Mouse (Mus musculus) erythroid progenitor cell, adult 5-6 weeks (primary cell): ENCODE data around the gene Atxn1. TPM values are rescaled to one million over a fixed set of nuclear protein-coding genes. Genes with fewer than 3 reads are reported as not detected.

Source experiments
- ATAC-seq: replicated peaks from 2 replicates; pipeline ENCODE4 v1.8.0; 2016; ENCODE audit warnings: moderate number of reproducible peaks, mild to moderate bottlenecking, moderate TSS enrichment, inconsistent platforms; ENCODE audit not compliant: poor library complexity, low FRiP score, severe bottlenecking
- total RNA-seq, 2 experiments: library from RNA; stranded (forward) in 1 of 2; stranded (reverse) in 1 of 2; fragments of 150-400 nt in 1 of 2; fragments of 186-747, 209-891 nt in 1 of 2; gene quantifications; 2 replicates each; pipeline versions ENCODE4 v1.2.3 to v1.2.4; 2015 to 2017; ENCODE audit warnings: low replicate concordance in 2 of 2

Atxn1 gene
- total RNA-seq, 2 experiments from 2014 or later = 7.2 to 30.2 TPM

DNA sequence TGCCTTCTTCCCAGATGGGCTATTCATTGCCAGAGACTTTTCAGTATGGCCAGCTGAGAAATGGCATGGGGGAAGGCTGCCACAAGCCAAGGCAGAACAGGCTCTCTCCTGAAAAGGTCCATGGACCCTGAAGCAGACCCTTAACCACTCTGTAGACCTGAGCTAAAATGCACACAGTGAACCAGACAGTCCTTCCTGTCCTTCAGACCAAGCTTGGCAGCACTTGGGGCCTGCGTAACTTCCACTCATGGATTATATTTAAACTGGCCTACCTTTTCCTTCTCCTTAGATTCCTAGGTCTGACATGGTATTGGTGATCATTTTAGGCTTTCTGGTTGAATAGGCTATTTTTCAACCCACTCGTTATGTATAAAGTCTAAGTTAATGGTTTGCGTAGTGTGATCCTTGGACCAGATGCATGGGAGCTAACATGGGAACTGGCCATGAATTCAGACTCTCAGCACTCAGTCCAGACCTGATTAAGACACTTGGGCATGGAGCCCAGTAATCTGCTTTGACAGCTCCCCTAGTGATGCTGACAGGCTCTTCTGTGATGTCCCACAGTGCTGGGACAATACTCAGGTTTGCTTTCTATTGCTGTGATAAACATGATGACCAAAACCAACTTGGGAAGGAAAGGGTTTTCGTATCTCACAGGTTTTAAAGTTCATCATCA is 341.8 kb downstream of the Atxn1 start:
- no peak for ATAC-seq

DNA sequence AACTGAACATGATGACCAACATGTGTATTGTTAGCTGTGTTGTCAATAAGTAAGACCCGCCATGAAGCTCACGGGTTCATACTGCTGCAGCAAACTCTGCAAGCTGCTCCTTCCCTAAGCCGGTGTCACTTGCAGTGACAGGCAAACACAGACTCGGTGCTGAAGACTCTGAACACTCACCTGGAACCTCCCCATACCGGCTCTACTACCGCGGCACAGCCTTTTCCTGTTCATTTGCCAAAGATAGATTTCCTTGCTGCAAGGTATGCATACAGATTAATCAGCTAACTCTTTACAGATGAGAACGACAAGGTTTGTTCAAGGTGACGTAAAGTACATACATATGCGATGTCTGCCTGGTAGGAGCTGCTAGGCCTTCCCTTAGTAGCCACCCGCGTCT is 344.1 kb downstream of the Atxn1 start:
- ATAC-seq = no peak

GRCm38 (mm10) chr13:45620281-45620680 is 344.5 kb downstream of the Atxn1 start:
- no peak for ATAC-seq

GRCm38 (mm10) chr13:45617988-45618387 is 346.8 kb downstream of the Atxn1 start:
- ATAC-seq = no peak

GRCm38 (mm10) chr13:45614762-45615161 is 350.0 kb downstream of the Atxn1 start:
- no peak for ATAC-seq

DNA sequence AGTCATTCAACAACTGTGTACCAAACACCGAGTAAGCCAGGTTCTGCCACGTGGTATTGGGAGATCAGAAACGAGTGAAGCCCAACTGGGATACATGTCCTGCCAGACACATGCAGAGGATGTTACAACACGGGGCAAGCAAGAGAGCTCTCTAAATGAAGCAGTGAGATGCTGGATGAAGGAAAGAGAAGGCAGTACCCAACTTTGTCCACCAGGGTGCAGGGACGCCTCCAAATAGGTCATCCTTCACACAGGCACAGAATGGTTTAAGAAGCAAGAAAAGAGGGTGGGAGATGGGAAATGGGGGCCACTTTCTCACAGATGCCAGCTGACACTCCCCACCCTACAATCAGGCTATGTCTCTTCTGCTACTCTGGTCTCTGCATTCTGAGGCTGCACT is 351.5 kb downstream of the Atxn1 start:
- no peak for ATAC-seq

DNA sequence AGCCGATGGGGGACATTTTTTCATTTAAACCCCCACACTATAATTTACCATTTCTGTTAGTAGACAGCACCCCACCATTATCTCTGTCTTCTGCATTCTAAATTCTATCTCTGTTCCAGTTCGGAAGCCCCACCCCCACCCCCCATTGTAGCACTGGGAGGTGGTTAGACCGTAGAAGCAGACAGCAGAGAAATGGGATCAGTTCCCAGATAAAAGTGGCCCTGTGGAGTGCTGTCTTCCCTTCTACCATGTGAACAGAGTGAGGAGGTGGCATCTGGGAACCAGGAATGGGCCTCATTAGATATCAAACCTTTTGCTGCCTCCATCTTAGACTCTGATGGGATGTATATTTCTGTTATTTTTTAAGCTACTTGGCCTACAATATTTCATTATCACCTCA is 353.3 kb downstream of the Atxn1 start:
- no peak for ATAC-seq

DNA sequence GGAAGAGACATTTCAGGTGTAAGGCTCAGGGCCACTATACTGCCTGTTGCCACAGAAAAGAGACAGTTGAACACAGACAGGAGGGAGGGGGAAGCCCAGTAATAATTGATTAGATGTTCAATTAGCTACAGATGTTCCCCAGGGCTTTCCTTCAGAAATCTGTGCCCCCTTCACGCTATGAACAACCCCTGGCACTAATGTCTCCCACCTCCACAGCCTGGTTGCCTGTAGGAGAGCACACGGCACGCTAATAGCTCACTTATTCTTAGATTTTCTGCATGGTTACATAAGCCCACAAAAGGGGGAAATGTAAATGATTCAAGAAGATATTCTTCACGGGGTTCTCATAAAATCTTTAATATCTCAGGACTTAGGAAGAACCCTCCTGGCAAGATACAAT is 355.3 kb downstream of the Atxn1 start:
- no peak for ATAC-seq

DNA sequence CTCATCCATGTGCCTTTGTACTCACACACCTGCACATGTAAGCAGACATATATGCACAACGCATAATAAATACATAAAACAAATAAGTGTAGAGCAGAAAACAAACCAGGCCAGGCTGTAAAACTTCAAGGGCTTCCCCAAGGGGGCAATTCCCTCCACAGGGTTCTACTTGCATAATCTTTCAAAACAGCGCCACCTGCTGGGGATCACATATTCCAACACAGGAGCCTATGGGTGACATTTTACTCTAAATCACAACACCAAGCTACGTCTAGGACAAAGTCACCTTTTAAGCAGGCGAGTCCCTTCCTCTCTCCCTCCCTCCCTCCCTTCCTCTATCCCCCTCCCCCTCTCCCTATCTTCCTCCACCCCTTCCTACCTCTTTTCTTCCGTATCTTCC is 356.2 kb downstream of the Atxn1 start:
- ATAC-seq = no peak

- ATAC-seq = no peak
Measured at GRCm38 (mm10) chr13:45607946-45608345, 356.9 kb downstream of the Atxn1 start.

GRCm38 (mm10) chr13:45603636-45604035 is 361.2 kb downstream of the Atxn1 start:
- ATAC-seq = no peak

DNA sequence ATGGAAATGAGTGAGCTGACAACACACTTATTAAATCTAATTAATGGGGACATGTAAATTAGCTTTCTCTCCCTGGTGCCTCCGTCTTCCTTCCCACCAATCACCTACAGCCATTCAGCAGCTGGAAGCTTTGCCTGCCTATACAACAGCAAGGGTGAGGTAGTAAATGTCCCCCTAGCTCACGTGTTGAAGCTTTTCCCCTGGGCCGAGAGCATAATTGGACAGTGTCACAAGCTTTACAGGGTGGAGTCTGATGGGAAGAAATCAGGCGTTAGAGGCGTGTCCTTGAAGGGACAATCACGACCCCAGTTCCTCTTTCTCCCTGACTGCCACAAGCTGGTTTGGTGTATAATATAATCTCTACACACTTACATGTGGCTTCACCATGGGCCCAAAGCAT is 364.4 kb downstream of the Atxn1 start:
- ATAC-seq = no peak

DNA sequence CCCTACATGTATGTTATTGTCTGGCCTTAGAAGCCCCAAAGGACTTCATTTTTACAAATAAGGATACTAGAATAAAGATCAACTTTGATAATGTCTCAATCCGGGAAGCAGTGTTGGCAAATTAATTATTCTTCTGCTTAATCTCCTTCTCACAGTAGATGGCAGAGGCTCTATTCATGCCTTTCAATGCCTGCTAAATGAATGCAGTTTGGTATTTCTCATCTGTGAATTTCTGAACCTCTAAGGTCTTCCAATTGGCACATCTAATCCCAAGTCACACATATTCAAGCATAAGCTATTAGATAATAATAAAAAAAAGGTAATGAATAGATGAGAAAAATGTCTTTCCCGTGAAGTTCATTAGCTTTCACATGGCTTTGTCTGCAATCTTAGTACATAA is 365.0 kb downstream of the Atxn1 start:
- ATAC-seq = no peak

GRCm38 (mm10) chr13:45595416-45595815 is 369.4 kb downstream of the Atxn1 start:
- no peak for ATAC-seq

- ATAC-seq = no peak
Measured at GRCm38 (mm10) chr13:45593914-45594313, 370.9 kb downstream of the Atxn1 start.

GRCm38 (mm10) chr13:45590898-45591297 is 373.9 kb downstream of the Atxn1 start:
- ATAC-seq = no peak

DNA sequence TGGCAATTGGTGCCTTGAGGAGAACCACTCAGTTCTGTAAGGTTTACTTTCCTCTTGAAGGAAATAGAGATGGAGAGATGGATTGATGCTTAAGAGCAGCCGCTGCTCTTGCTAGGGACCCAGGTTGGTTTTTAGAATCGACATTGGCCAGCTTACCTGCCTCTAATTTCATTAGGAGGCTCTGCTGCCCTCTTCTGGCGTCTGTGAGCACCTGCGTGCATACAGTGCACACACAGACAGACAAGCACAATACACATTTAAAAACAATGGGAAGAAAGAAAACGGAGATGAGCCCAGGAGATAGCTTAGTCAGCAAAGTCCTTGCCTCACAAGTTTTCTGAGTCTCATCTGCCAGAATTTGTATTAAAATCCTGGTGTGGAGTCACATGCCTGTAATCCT is 381.7 kb downstream of the Atxn1 start:
- no peak for ATAC-seq

- no peak for ATAC-seq
Measured at GRCm38 (mm10) chr13:45582294-45582693, 382.5 kb downstream of the Atxn1 start.

GRCm38 (mm10) chr13:45579751-45580150 is 385.1 kb downstream of the Atxn1 start:
- no peak for ATAC-seq

DNA sequence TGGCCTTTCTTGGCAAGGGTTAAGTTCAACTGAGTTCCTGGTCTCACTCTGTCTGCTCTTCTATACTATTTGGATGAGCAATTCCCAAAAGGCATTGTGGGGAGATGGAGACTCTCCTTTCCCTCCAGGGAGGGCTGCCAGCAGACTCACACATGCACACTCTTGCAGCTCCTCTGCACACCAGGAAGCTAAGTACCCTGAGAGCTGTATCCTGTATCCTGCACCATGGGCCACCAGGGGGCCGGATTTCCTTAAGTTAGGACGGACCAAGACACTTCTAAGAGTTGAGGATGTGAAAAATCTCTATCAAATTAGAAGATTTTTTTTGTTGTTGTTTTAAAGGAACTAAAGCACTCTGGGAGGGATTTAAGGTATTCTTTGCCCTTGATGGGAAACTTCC is 387.0 kb downstream of the Atxn1 start:
- ATAC-seq = no peak

GRCm38 (mm10) chr13:45577366-45577765 is 387.4 kb downstream of the Atxn1 start:
- no peak for ATAC-seq

DNA sequence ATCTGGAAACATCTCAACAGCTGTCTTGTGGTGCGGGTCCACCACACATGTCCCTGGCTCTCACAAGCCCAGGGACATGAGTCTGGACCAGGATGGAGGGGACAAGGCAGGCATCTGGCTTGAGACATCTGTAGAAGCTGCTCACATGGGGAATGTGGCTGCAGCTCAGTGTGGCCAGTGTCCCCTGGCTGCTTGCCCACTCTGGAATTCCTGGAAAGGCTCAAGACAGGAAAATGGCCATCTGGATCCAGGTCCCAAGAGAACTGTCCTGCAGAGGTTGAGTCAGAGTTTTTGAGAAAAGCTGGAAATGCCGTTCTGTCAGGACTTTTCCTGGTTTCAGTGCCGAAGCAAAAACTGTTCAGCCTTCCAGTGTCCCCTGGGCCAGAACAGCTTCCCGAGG is 388.6 kb downstream of the Atxn1 start:
- ATAC-seq = no peak
